Mouse (Mus musculus): Measurements from ENCODE around the gene Gm7954. TPM values are rescaled to one million over a fixed set of nuclear protein-coding genes. Genes with fewer than 3 reads are reported as not detected.
"Not testable (repeated sequence)": the region's sequence is repeated elsewhere in the genome, so short reads cannot be mapped to it uniquely, and the experiment has no call there.

The Gm7954 gene
- total RNA-seq (2021) = not detected
- long read RNA-seq, experiment 1 = 0 reads
- long read RNA-seq, experiment 2 = 0 reads

- not testable (repeated sequence) for DNase-seq (ENCODE audit: low spot score in 2 of 2)
These were observed at the start of gene Gm7954 for GRCm38 (mm10) chr14:41453418-41453817. Gene Gm7954 (minus strand): TSS chr14:41453518.

- DNase-seq (ENCODE audit: low spot score in 2 of 2) = not testable (repeated sequence)
These were observed 36.1 kb upstream of the Gm7954 start, which contains the start of gene Gm3486 for GRCm38 (mm10) chr14:41489385-41489784. Gene Gm3486 (minus strand): TSS chr14:41489485.

DNA sequence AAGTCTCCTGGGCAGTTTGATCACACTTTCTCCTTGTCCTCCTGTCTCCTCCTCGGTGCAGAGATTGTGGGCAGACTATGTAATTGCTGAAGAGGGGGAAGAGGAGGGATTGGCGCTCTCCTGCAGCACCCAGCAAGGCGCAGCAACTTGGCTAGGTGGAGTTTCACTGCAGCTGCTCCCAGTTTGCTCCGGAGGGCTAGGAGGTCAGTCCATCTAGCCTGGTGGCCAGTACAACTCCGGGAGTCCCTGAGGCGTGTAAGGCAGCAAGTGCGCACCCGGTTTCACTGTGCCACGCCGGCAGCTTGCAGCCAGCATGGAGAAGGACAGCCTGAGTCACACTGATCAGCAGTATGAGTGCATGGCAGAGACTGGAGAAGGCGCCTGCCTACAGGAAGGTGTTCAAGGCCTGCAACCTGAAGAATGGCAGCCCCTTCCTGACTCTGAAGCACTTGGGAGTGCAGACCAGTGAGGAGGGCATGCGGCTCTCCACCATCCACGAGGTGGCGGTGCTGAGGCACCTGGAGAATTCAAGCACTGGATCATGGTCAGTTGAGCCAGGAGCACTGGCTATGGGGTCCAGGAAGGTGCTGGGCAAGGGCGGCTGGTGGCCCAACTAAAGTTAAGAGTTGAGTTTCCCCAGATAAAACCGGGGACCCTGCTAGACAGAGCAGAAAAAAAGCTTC is 27.8 kb downstream of the Gm7954 start:
- DNase-seq (ENCODE audit: low spot score in 2 of 2) = peak; percentile 41 to 54

DNA sequence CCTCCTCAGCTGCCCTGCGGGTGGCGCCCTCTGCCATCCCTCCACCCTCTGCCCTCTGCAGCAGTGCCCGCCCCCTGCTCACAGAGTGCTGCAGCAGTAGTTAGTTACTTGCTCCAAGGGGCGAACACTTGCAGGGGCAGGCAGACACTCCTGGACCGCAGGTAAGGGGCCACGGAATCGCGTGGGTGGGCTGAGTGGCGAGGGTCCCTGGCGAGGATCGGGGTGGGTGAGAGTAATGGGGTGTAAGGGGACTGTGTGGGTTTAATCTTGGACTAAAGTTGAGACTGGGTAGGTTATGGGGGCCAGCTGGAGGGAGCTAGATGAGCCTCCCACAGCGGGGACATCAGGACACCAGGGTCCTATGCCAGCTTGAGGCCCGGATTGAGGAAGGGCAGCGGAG is 28.6 kb downstream of the Gm7954 start:
- peak in 1 of 2 experiments; percentile 1 for DNase-seq (ENCODE audit: low spot score in 2 of 2)

DNA sequence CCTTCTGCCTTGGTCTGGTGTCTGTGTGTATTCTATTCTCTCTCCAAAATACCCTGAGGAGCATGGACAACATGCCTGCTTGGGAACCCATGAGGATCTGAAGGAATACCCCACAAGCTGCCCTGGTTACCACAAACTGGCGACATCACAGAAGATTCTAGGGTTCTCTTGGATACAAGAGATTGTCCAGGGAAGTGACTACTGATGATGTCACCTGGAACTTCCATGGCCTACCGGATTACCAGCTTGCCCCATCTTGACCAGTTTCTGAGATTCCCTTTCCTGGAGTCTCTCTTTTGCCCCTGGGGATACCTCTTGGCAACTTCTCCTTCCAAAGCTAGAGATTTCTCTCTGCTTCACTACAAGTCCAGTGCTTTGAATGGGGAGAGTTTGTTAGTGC is 45.1 kb downstream of the Gm7954 start, which contains the start of gene Gm6482:
TSS of gene Gm6482 (minus strand) at position 101 of the 400 bp plus-strand sequence.
- DNase-seq (ENCODE audit: low spot score in 2 of 2) = not testable (repeated sequence)

Other genes with a start within 250 kb of the Gm7954 start
- gene Gm2832, start 174.7 kb downstream of the Gm7954 start, total RNA-seq (2021) = under 1 TPM; 0.53 to 0.87 TPM
- not detected for gene Gm5798, start 104.9 kb downstream of the Gm7954 start, total RNA-seq (2021)
- not detected for gene Gm7945, start 67.1 kb downstream of the Gm7954 start, total RNA-seq (2021)
- gene Gm6482, start 45.2 kb downstream of the Gm7954 start, total RNA-seq (2021) = not detected
- gene Gm3486, start 36.0 kb upstream of the Gm7954 start, total RNA-seq (2021) = under 1 TPM in 1 of 2 experiments, not detected in 1; 0.73 TPM
- not detected for gene Gm7970, start 102.1 kb upstream of the Gm7954 start, total RNA-seq (2021)
- 1 to 10 TPM in 1 of 2 experiments, under 1 TPM in 1; 0.74 to 1.4 TPM for gene 1700049E17Rik2, start 119.7 kb upstream of the Gm7954 start, total RNA-seq (2021)
- not detected for gene Gm3072, start 171.1 kb upstream of the Gm7954 start, total RNA-seq (2021)
- not detected for gene Gm3676, start 193.0 kb upstream of the Gm7954 start, total RNA-seq (2021)
- not detected for gene Gm8068, start 248.4 kb upstream of the Gm7954 start, total RNA-seq (2021)